Mouse (Mus musculus) liver, embryonic 16.5 days (tissue): ENCODE measurements around the gene Per2. TPM values are rescaled to one million over a fixed set of nuclear protein-coding genes. Genes with fewer than 3 reads are reported as not detected.

Source experiments
- ATAC-seq: fragments of 200-750 bp; cut with Nextera tagmentation; 2 replicates; pipeline ENCODE4 v1.8.0; 2017; ENCODE audit warnings: low read depth, mild to moderate bottlenecking, moderate number of reproducible peaks, moderate library complexity
- H3K27ac ChIP-seq: fragments of 300-500 bp; sonication (generic); 2 replicates; pipeline ENCODE4 v1.5.1; 2014; ENCODE audit warnings: mild to moderate bottlenecking, low read length
- H3K27me3 ChIP-seq: fragments of 300-500 bp; sonication (generic); 2 replicates; pipeline ENCODE4 v1.6.1; 2014; ENCODE audit warnings: low read depth, low read length, mixed read lengths; ENCODE audit not compliant: control insufficient read depth, insufficient read depth
- H3K36me3 ChIP-seq: fragments of 300-500 bp; sonication (generic); 2 replicates; pipeline ENCODE4 v1.6.1; 2014; ENCODE audit warnings: mild to moderate bottlenecking; ENCODE audit not compliant: control insufficient read depth, insufficient read depth
- H3K4me1 ChIP-seq: fragments of 300-500 bp; sonication (generic); 2 replicates; pipeline ENCODE4 v1.6.1; 2014; ENCODE audit warnings: low read depth, low read length, mixed read lengths; ENCODE audit not compliant: control insufficient read depth
- H3K4me2 ChIP-seq: fragments of 300-500 bp; sonication (generic); 2 replicates; pipeline ENCODE4 v1.6.1; 2014; ENCODE audit warnings: low read depth, low read length, mixed read lengths
- H3K4me3 ChIP-seq: fragments of 300-500 bp; sonication (generic); 2 replicates; pipeline ENCODE4 v1.5.1; 2014; ENCODE audit warnings: low read depth, mild to moderate bottlenecking, low read length
- H3K9ac ChIP-seq: fragments of 300-500 bp; sonication (generic); 2 replicates; pipeline ENCODE4 v1.6.1; 2014; ENCODE audit warnings: low read depth, low read length
- H3K9me3 ChIP-seq: fragments of 300-500 bp; sonication (generic); replicated peaks from 2 replicates; pipeline ENCODE4 v1.6.1; 2016; ENCODE audit warnings: low read length; ENCODE audit not compliant: control insufficient read depth
- WGBS: fragments of 180-500 bp; shearing (Covaris S2); extraction: QIAGEN DNeasy Blood & Tissue Kit; methylation state at CpG from one replicate; pipeline ENCODE4 v1.1.7; 2014; ENCODE audit not compliant: insufficient replicate concordance; 5-methylcytosine and 5-hydroxymethylcytosine counted together
- polyA plus RNA-seq: library from polyadenylated mRNA; unstranded; fragments of >200 nt; fragmentation: Nextera tagmentation; extraction: Ambion mirVana; gene quantifications from 2 replicates; pipeline ENCODE4 v1.2.1, GENCODE M21; 2015

Per2 gene
- polyA plus RNA-seq, 1 experiment from 2014 or later: 4.1 TPM

DNA sequence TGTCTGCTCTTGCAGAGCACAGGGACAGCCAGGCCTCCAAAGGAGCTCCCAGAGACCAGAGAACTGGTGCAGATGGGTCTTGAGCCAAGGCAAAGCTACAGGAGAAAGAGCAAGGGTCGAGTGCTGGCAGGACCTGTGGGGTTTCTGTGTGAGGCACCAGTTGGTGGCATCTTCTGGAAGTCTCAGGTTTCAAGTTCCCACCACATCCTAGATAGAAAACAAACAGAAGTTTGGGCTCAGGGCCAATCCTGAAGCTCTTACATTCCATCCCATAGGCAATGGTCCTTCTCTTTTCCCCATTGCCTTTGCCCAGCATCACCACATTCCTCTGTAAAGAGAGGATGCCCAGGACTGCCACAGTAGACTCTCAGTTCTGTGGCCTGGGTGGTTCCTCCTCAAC, 54.1 kb downstream of the Per2 start:
- Histone ChIP-seq H3K27ac (no peak overlapping the region), H3K27me3 (no peaks in the 10 kb centered on the region), H3K9me3 (no peaks in the 10 kb centered on the region), H3K4me3 (no peak overlapping the region), H3K9ac (no peak overlapping the region), H3K36me3 (no peaks in the 10 kb centered on the region), H3K4me1 (no peaks in the 10 kb centered on the region), H3K4me2 (no peak overlapping the region)
- 13% methylated on average over 1 of the region's 1 CpGs for WGBS
- no peak for ATAC-seq

GRCm38 (mm10) chr1:91398260-91399062, 60.7 kb downstream of the Per2 start, which contains the start of gene Ilkap:
TSS of gene Ilkap (minus strand) at chr1:91398815.
- Histone ChIP-seq H3K4me3 (peak within 1 kb of the TSS; percentile 93), H3K36me3 (peaks cover 5% of the 10 kb centered on the region; the same call in 1 of the 2 replicates), H3K4me1 (peaks cover 19% of the 10 kb centered on the region), H3K4me2 (peak within 1 kb of the TSS; percentile 84), H3K9ac (peak within 1 kb of the TSS; percentile 95), H3K9me3 (no peaks in the 10 kb centered on the region), H3K27me3 (no peaks in the 10 kb centered on the region), H3K27ac (peak within 1 kb of the TSS; percentile 86)
- WGBS: under 1% methylated on average over 70 of the region's 91 CpGs
- ATAC-seq: peak; percentile 98

- H3K36me3 ChIP-seq: peaks cover 10% of the 10 kb centered on the region
- no peaks in the 10 kb centered on the region for H3K9me3 ChIP-seq
- H3K27me3 ChIP-seq: no peaks in the 10 kb centered on the region
- H3K4me3 ChIP-seq: peak overlapping the region; percentile 93
- H3K27ac ChIP-seq: peak overlapping the region; percentile 86
- 2% methylated on average over 12 of the region's 12 CpGs for WGBS
- no peak for ATAC-seq
- H3K9ac ChIP-seq: peak overlapping the region; percentile 95
- H3K4me2 ChIP-seq: peak overlapping the region; percentile 84
- peaks cover 19% of the 10 kb centered on the region for H3K4me1 ChIP-seq
Observed at GRCm38 (mm10) chr1:91397927-91398259, 61.2 kb downstream of the Per2 start.

- no peak for ATAC-seq
- Histone ChIP-seq H3K9me3 (no peaks in the 10 kb centered on the region), H3K4me2 (no peak overlapping the region), H3K36me3 (peaks cover 47% of the 10 kb centered on the region), H3K9ac (no peak overlapping the region), H3K4me1 (no peaks in the 10 kb centered on the region; the same call in 1 of the 2 replicates), H3K27ac (no peak overlapping the region), H3K4me3 (no peak overlapping the region), H3K27me3 (no peaks in the 10 kb centered on the region)
- WGBS: 84% methylated on average over 5 of the region's 5 CpGs
Observed at GRCm38 (mm10) chr1:91390369-91390768, 68.8 kb downstream of the Per2 start.

DNA sequence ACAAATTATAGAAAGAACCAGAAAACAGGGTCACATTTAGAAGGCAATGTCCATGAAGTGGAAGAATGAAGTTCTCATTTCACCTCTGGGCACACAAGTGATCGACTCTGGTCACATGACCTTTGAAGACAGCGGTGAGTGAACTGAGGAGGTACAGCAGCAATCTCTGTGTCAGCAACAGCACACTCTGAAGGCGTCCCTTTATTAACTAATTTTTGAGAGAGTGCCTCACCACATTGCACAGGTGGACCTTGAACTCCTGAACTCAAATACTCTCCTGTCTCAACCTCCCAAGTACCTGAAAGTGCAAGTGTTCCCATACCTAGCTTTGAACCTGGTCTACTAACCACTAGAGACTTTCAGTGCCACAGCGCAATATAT, 78.0 kb downstream of the Per2 start:
- no peak overlapping the region for H3K4me3 ChIP-seq
- no peak overlapping the region for H3K27ac ChIP-seq
- H3K9me3 ChIP-seq: no peaks in the 10 kb centered on the region
- no peaks in the 10 kb centered on the region for H3K27me3 ChIP-seq
- 82% methylated on average over 4 of the region's 4 CpGs for WGBS
- H3K4me2 ChIP-seq: no peak overlapping the region
- no peak for ATAC-seq
- H3K4me1 ChIP-seq: no peaks in the 10 kb centered on the region
- H3K9ac ChIP-seq: no peak overlapping the region
- H3K36me3 ChIP-seq: peaks cover 68% of the 10 kb centered on the region

DNA sequence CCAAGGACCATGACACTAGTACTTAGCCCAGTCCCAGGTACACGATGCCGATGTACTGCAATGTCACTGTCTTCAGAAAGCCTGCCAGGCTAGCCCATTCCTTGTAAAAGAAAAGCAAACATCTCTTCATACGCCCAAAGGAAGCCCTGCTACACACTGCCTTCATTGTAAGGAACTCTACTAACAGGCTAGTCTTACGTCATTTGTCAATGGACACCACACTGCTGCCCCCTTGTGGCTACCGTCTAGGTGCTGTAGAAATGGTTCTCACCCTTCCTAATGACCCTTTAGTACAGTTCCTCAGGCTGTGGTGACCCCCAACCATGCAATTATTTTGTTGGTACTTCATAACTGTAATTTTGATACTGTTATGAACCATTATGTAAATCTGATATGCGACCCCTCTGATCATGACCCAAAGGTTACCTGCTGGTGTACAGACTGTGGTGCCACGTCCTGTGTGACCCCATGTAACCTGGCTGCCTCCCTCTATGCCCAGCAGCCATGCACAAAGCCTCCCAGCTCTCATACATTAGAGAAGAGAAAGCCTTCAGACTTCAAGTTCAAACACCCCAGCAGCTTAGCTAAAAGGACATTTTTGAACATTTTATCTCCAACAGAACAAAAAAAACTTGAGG, 78.6 kb downstream of the Per2 start:
- peak; percentile 41; the same call in 1 of the 2 replicates for ATAC-seq
- no peaks in the 10 kb centered on the region for H3K4me1 ChIP-seq
- no peak overlapping the region for H3K4me2 ChIP-seq
- H3K9me3 ChIP-seq: no peaks in the 10 kb centered on the region
- no peak overlapping the region for H3K27ac ChIP-seq
- peaks cover 70% of the 10 kb centered on the region for H3K36me3 ChIP-seq
- H3K4me3 ChIP-seq: no peak overlapping the region
- no peaks in the 10 kb centered on the region for H3K27me3 ChIP-seq
- WGBS: 61% methylated on average over 7 of the region's 7 CpGs
- no peak overlapping the region for H3K9ac ChIP-seq

DNA sequence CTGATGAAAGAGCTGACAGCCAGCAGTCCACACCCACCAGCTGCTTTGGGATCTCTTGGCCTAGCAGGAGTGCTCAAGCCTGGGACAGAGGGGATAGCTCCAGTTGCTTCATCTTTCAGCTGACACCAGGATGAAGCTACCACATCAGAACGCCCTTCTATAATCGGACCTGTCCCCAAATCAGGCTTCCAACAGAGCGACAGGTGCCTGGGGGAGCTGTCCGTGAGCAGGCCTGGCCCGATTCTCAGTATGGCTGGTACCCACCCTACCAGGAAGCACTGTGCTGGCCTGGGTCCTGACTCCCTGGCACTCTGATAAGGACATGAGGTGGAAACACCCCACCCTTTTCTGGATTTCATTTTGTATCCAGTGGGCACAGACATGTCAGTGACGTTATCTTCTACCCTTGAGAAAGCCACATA, 85.7 kb downstream of the Per2 start:
- H3K9ac ChIP-seq: no peak overlapping the region; the same call in 1 of the 2 replicates
- no peak overlapping the region for H3K4me3 ChIP-seq
- H3K9me3 ChIP-seq: no peaks in the 10 kb centered on the region
- 35% methylated on average over 6 of the region's 6 CpGs for WGBS
- peak overlapping the region; percentile 77 for H3K27ac ChIP-seq
- peak overlapping the region; percentile 12; the same call in 1 of the 2 replicates for H3K4me2 ChIP-seq
- peaks cover 17% of the 10 kb centered on the region for H3K4me1 ChIP-seq
- peaks cover 57% of the 10 kb centered on the region for H3K36me3 ChIP-seq
- ATAC-seq: peak; percentile 83
- no peaks in the 10 kb centered on the region for H3K27me3 ChIP-seq

GRCm38 (mm10) chr1:91370055-91370454, 89.1 kb downstream of the Per2 start:
- no peak overlapping the region for H3K4me2 ChIP-seq
- H3K27ac ChIP-seq: no peak overlapping the region
- no peak overlapping the region for H3K4me3 ChIP-seq
- WGBS: 81% methylated on average over 23 of the region's 23 CpGs
- H3K4me1 ChIP-seq: peaks cover 34% of the 10 kb centered on the region
- H3K9ac ChIP-seq: no peak overlapping the region
- H3K9me3 ChIP-seq: no peaks in the 10 kb centered on the region
- H3K36me3 ChIP-seq: peaks cover 25% of the 10 kb centered on the region
- ATAC-seq: no peak
- no peaks in the 10 kb centered on the region for H3K27me3 ChIP-seq

DNA sequence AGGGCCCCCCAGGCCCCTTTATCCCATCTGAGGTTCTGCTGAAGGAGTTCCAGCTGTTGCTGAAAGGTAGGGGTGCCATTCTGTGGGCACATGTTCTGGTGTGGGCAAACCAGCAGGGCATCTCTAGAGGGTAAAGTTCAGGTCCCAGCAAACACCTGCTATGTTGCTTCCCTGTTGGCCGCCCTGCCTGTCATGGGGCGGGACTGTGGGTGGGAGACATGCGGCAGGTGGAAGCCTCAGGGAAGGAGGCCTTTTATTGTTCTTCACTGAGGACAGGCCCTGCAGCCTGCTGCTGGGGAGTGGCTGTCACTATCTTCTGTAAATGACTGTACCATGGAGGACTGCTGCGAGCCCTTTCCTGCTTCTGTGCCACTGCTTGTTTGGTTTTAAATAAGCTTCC, 89.7 kb downstream of the Per2 start:
- Histone ChIP-seq H3K27ac (no peak overlapping the region), H3K27me3 (no peaks in the 10 kb centered on the region), H3K4me2 (no peak overlapping the region), H3K9me3 (no peaks in the 10 kb centered on the region), H3K4me3 (no peak overlapping the region), H3K9ac (no peak overlapping the region), H3K4me1 (peaks cover 34% of the 10 kb centered on the region), H3K36me3 (peaks cover 25% of the 10 kb centered on the region)
- 59% methylated on average over 4 of the region's 4 CpGs for WGBS
- ATAC-seq: no peak
